Mouse (Mus musculus): ENCODE results near the gene Olfr287. TPM values are rescaled to one million over a fixed set of nuclear protein-coding genes. Genes with fewer than 3 reads are reported as not detected.

Gene Olfr287
- polyA plus RNA-seq, 1 experiment from 2014 or later = not detected

DNA sequence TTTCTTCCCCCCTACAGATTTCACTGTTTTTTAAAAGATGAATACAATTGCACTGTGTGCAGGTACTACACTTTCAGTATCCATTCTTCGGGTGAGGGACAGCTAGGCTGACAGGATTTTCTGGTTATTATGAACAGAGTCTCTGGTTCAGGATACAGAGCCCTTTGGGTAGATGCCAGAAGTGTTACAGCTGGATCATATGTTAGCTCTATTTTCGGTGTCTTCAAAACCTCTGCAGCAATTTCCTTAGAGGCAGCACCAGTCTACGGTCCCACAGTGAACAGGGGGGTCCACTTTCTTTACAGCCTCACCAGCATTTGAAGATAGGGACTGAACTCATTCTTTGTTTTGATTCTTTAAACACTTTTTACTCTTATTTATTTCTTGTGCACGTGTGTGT, 36.4 kb downstream of the Olfr287 start:
- Histone ChIP-seq H3K4me1 (peaks cover 15% of the 10 kb centered on the region), H3K9me3 (no peaks in the 10 kb centered on the region), H3K27ac (no peak overlapping the region), H3K27me3 (ENCODE audit: insufficient read depth, poor library complexity, severe bottlenecking) (no peaks in the 10 kb centered on the region), H3K36me3 (no peaks in the 10 kb centered on the region), H3K4me3 (no peak overlapping the region)
- 73% methylated on average over 4 of the region's 4 CpGs for WGBS
- no peak for DNase-seq (ENCODE audit: low spot score)

DNA sequence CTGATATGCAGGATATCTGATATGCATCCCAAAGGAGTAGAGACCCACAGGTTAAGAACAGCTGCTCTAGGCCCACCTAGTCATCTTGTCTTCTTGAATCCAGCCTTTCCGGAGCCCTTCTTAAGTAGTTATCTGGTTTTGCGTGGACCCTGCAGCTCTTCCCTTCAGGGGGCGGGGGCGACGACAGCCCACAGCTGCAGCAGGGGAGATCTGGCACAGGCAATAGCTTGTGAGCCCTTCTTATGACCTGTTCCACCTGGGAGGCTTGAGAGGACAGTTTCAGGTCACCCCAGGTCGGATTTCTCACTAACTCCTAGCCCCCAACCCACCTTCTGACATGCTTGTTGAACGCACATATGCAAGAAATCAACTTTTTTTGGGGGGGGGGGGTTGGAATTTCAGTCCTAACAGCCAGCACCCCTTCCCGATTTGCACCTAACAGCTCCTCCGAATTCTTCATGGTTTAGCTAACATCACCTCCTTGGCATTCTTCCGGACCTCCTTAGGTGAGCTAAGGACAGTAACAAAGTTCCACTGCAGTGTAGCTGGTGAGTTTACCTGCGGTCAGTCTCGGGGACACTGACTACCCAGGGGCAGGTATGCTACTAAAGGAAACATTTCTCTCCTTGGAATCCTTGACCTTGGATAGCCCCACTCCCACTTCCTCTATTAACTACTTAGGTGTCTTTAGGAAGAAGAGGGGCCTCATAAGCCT, 38.8 kb downstream of the Olfr287 start:
- Histone ChIP-seq H3K27me3 (ENCODE audit: insufficient read depth, poor library complexity, severe bottlenecking) (no peaks in the 10 kb centered on the region), H3K36me3 (no peaks in the 10 kb centered on the region), H3K27ac (peak overlapping the region; percentile 42; the same call in 1 of the 2 replicates), H3K4me3 (no peak overlapping the region; the same call in 1 of the 2 replicates), H3K4me1 (peaks cover 15% of the 10 kb centered on the region), H3K9me3 (no peaks in the 10 kb centered on the region)
- no peak for DNase-seq (ENCODE audit: low spot score)
- WGBS = 55% methylated on average over 12 of the region's 12 CpGs

DNA sequence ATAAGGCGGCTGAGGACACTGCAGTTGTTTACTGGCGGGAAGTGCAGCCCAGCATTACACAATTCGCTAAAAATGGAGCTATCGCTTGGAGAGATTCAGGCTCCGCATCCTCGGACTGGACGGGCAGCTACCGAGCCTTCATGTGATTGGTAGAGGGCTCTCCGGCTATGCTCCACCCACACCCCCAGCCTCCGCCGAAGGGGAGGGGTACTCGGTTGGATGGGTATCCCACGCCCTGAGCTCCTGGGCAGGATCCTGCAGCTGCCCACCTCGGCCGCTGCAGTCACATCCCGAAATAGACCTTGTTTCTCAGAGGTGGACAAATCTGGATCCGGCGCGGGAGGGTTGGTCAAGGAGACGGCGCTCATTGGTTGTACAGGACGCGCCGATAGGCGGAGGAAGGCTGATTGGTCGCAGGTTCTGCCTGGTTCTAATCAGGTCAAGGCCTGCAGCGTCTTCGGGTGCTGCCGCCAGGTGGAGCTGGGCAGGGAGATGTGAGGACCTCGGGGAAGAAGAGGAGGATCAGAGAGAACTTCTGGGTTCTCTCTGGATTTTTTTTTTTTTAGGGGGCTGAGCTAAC, 39.6 kb downstream of the Olfr287 start:
- Histone ChIP-seq H3K4me3 (peak overlapping the region; percentile 58), H3K4me1 (peaks cover 15% of the 10 kb centered on the region), H3K36me3 (no peaks in the 10 kb centered on the region), H3K27ac (peak overlapping the region; percentile 87), H3K27me3 (ENCODE audit: insufficient read depth, poor library complexity, severe bottlenecking) (no peaks in the 10 kb centered on the region), H3K9me3 (no peaks in the 10 kb centered on the region)
- peak; percentile 98 for DNase-seq (ENCODE audit: low spot score)
- under 1% methylated on average over 30 of the region's 30 CpGs for WGBS

DNA sequence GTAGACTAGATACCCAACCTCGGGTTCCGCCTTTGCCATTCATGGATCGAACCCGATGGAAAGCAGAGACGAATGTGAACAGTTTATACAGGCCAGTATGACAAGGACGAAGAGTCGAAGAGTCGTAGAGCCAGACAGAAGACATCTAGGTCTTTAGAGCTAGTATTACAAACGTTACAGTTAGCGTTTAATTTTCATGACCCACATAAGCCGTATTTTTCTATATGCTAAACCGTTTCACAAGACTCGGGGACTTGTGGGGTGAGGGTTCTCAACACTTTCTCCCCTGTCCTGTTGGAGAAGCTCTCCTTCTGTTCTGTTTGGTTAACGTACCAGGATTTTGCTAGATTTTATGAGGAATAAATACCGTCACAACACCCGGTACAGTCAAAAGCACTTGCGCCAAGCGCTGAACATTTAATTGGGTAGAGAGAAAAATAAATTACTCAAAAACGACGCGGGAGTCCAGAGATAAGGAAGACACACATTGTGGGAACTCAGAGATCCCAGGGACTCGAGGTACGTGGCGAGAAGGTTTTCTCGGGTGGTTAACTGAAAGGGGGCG, 40.2 kb downstream of the Olfr287 start:
- no peaks in the 10 kb centered on the region for H3K9me3 ChIP-seq
- H3K27ac ChIP-seq = peak overlapping the region; percentile 87
- no peaks in the 10 kb centered on the region for H3K36me3 ChIP-seq
- no peaks in the 10 kb centered on the region for H3K27me3 ChIP-seq (ENCODE audit: insufficient read depth, poor library complexity, severe bottlenecking)
- WGBS = 7% methylated on average over 26 of the region's 26 CpGs
- H3K4me3 ChIP-seq = peak overlapping the region; percentile 58
- DNase-seq (ENCODE audit: low spot score) = no peak
- H3K4me1 ChIP-seq = peaks cover 15% of the 10 kb centered on the region

DNA sequence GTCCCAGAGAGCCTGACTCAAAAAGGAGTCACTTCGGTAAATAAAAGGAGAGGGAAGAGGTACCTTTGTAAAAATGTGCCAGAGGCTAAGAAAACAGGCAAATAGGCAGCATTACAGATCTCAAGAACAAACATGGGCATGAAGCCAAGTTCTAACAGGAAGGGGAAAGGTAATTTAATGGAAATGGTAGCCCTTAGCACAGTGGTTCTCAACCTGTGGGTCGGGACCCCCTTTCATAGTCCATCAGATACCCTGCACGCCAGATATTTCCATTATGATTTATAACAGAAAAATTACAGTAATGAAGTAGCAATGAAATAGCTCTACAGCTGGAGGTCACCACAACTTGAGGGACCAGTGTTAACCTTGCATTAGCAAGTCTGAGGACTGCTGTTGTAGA, 43.5 kb downstream of the Olfr287 start:
- no peak for DNase-seq (ENCODE audit: low spot score)
- no peaks in the 10 kb centered on the region for H3K9me3 ChIP-seq
- peaks cover 13% of the 10 kb centered on the region for H3K27me3 ChIP-seq (ENCODE audit: insufficient read depth, poor library complexity, severe bottlenecking)
- H3K4me3 ChIP-seq = no peak overlapping the region
- H3K27ac ChIP-seq = no peak overlapping the region
- peaks cover 13% of the 10 kb centered on the region for H3K4me1 ChIP-seq
- WGBS = 63% methylated on average over 3 of the region's 3 CpGs
- H3K36me3 ChIP-seq = no peaks in the 10 kb centered on the region

DNA sequence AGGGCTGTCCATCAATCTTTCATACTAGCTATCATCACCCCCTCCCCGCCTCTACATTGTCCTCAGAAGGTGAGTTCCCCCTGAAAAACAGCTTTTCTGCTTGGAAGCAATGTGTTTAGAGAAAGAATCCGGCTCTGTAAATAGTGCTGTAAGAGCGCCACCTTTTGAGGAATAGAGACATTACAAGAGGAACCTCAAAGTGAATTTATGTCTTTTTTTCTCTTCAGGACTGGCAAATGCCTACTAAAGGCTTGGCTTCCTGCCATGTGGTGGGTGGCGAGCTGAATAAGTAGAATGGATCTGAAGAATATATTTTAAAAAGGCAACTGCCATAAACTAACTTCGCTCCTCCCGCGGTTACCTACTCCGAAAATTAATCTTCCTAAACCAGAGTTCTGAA, 47.0 kb downstream of the Olfr287 start:
- no peak overlapping the region for H3K27ac ChIP-seq
- peaks cover 48% of the 10 kb centered on the region for H3K27me3 ChIP-seq (ENCODE audit: insufficient read depth, poor library complexity, severe bottlenecking)
- H3K36me3 ChIP-seq = no peaks in the 10 kb centered on the region
- WGBS = 44% methylated on average over 8 of the region's 8 CpGs
- no peak for DNase-seq (ENCODE audit: low spot score)
- H3K9me3 ChIP-seq = no peaks in the 10 kb centered on the region
- H3K4me3 ChIP-seq = no peak overlapping the region
- no peaks in the 10 kb centered on the region; the same call in 1 of the 2 replicates for H3K4me1 ChIP-seq

DNA sequence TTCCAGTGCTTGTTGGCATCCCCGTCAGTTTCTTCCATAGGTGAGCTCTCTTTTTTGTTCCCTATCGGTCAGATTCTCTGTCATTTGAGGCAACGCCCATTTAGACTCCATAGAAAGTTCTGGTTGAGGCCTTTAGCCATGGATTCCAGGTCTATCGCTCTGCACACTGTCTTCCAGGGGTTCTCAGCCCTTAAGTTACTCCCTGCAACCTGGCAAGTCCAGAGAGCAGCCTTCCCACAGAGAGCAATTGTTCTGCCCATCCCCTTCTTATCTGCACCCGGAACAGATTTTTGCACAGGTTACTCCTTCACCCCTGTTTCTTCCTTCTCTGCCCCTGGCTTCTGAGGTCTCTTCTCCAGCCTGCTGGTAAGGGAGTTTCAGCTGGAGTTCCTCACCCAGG, 48.7 kb downstream of the Olfr287 start:
- 64% methylated on average over 5 of the region's 5 CpGs for WGBS
- no peaks in the 10 kb centered on the region for H3K36me3 ChIP-seq
- H3K27me3 ChIP-seq (ENCODE audit: insufficient read depth, poor library complexity, severe bottlenecking) = peaks cover 65% of the 10 kb centered on the region
- DNase-seq (ENCODE audit: low spot score) = no peak
- no peaks in the 10 kb centered on the region for H3K9me3 ChIP-seq
- no peak overlapping the region for H3K4me3 ChIP-seq
- H3K4me1 ChIP-seq = peaks cover 16% of the 10 kb centered on the region
- H3K27ac ChIP-seq = no peak overlapping the region

DNA sequence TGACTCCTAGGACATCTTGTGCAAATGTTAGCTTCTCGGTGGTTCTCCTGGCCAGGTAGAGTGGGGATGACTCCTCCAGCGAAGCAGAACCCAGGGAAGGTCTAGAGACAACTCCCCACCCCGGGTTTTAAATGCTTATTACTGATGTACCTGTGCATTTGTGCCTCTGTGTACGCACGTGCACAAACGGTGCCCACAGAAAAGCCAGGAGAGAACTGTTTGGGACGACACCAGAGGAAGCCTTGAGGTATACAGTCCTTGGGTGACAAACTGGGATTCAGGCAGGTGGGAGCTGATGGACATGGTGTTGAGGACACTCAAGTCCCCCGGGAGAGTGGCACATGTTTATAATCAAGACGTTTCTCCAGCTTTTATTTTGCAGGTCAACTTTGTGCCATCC, 49.9 kb downstream of the Olfr287 start:
- WGBS = 69% methylated on average over 9 of the region's 9 CpGs
- H3K9me3 ChIP-seq = no peaks in the 10 kb centered on the region
- H3K36me3 ChIP-seq = no peaks in the 10 kb centered on the region
- H3K4me1 ChIP-seq = peaks cover 21% of the 10 kb centered on the region
- no peak for DNase-seq (ENCODE audit: low spot score)
- H3K27me3 ChIP-seq (ENCODE audit: insufficient read depth, poor library complexity, severe bottlenecking) = peaks cover 77% of the 10 kb centered on the region
- H3K4me3 ChIP-seq = no peak overlapping the region
- no peak overlapping the region for H3K27ac ChIP-seq

DNA sequence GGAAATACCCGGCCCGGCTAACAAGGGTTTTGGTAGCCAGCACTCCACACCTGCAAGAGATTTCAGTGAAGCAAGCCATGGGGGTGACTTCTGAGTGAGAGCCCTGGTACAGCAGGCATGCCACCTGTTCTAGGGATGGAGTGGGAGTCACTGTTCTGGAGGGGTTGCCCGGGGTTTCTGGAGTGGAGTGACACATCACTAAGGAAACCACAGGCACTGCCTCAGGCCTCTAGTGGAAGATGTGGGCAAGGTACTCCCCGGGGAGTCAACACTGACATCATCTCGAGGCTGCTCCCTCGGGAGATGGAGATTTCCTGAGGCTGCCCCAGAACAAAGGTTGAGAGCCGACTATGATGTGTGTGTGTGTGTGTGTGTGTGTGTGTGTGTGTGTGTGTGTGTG, 50.5 kb downstream of the Olfr287 start:
- H3K9me3 ChIP-seq = no peaks in the 10 kb centered on the region
- WGBS = 38% methylated on average over 7 of the region's 7 CpGs
- no peaks in the 10 kb centered on the region for H3K36me3 ChIP-seq
- no peak for DNase-seq (ENCODE audit: low spot score)
- H3K27me3 ChIP-seq (ENCODE audit: insufficient read depth, poor library complexity, severe bottlenecking) = peaks cover 83% of the 10 kb centered on the region
- H3K27ac ChIP-seq = no peak overlapping the region
- H3K4me1 ChIP-seq = peaks cover 21% of the 10 kb centered on the region
- no peak overlapping the region for H3K4me3 ChIP-seq

DNA sequence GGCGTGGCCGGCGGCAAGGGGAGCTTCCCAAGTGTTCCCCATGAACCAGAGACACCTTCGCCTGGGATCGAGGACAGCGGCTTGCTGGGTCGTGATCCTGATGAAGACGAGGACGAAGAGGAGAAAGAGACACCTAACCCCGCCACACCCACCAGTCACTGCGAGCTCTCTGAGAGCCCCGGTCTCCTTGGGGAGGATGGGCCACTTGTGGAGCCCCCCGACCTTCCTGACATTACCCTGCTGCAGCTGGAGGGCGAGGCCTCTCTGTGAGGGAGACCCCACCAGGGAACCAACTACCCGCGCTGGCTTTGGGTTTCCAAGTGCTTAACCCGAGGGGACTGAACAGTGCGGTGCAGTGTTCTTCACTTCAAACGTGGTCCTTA, 52.2 kb downstream of the Olfr287 start:
- no peaks in the 10 kb centered on the region for H3K9me3 ChIP-seq
- no peak for DNase-seq (ENCODE audit: low spot score)
- WGBS = 6% methylated on average over 19 of the region's 19 CpGs
- H3K27me3 ChIP-seq (ENCODE audit: insufficient read depth, poor library complexity, severe bottlenecking) = peaks cover 85% of the 10 kb centered on the region
- 0 out of 2 replicates have a peak overlapping the region, but pooled peaks have one; percentile 59 for H3K27ac ChIP-seq
- no peaks in the 10 kb centered on the region for H3K36me3 ChIP-seq
- H3K4me1 ChIP-seq = peaks cover 21% of the 10 kb centered on the region
- H3K4me3 ChIP-seq = peak overlapping the region; percentile 68

DNA sequence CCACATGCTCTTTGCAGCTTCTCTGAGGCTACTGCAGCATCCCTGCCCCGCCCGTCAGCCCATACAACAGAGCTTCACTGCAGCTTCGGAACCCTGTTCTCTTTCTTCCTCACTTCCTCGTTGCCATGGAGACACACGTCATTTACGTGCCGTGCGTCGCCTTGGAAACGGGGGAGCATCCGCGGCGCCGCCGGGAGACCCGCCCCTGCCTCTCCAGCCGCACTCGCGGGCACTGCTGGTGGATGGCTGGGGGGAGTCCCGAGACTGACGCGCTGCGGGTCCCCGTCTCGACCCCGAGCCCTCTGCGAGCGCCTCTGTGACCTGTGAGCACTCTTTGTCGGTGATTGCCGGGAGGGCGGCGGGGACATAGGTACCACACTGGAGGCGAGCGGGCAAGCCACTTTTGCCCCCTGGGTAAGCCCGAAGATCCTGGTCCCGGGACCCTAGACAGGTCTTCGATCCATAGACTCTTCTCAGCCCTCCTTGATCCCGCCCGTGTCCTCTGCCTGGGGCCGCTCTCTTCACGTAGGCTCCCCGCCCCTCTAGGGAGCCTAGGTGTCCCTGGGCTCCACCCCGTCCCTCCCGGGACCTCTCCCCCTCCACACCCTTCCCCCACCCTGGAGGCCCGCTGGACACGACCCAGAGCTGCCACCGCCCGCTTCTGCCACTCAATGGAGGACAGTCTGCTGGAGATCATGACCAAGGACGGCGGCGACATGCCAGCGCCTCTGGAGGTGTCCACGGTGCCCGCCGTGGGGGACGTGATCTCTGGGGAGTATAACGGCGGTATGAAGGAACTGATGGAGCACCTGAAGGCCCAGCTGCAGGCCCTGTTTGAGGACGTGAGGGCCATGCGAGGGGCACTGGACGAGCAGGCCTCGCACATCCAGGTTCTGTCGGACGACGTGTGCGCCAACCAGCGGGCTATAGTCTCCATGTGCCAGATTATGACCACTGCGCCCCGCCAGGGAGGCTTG, 52.9 kb downstream of the Olfr287 start:
- WGBS = 1% methylated on average over 68 of the region's 69 CpGs
- peak overlapping the region; percentile 59 for H3K27ac ChIP-seq

DNA sequence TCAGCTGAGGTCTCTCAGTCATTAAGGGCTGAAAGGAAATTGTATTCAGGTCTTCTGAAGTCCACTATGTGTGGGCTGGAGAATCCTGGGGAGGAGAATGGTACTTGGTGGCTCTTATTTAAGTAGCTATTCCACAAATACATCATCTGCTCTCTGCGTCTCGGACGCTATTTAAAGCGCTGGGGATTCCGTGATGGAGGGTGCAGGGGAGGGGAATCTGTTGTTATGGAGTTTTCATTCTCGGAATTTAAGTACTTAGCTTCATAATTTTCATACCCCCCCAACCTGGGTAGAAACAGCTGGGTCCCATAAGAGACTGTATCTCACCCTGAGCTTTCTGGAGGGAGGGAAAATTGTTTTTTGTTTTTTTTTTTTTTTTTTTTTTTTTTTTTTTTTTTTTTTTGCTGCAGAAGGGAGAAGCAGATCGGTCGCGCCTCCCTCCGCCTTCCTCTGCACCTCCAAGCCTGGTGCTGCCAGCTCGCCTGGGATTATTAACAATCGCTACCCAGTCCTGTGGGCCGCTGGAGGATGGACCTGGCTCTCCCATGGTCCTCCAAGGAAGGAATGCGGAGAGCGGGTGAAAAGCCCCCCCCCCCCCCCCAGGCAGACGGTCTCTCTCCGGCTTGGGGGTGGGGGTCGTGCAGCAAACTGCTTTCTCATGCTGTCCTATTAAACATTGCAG, 53.8 kb downstream of the Olfr287 start, which contains the start of gene Ccdc184:
Gene Ccdc184, plus strand, starts transcription at position 196 of the 682 bp plus-strand sequence.
- H3K4me3 ChIP-seq = peak within 1 kb of the TSS; percentile 68
- peaks cover 27% of the 10 kb centered on the region for H3K4me1 ChIP-seq
- H3K36me3 ChIP-seq = no peaks in the 10 kb centered on the region
- WGBS = 4% methylated on average over 18 of the region's 18 CpGs
- peaks cover 71% of the 10 kb centered on the region for H3K27me3 ChIP-seq (ENCODE audit: insufficient read depth, poor library complexity, severe bottlenecking)
- H3K9me3 ChIP-seq = no peaks in the 10 kb centered on the region
- no peak for DNase-seq (ENCODE audit: low spot score)
- peak within 1 kb of the TSS; percentile 59 for H3K27ac ChIP-seq

More for the DNA sequence above, 52.9 kb downstream of the Olfr287 start:
- H3K9me3 ChIP-seq = no peaks in the 10 kb centered on the region
- peak; percentile 87 for DNase-seq (ENCODE audit: low spot score)
- peaks cover 80% of the 10 kb centered on the region for H3K27me3 ChIP-seq (ENCODE audit: insufficient read depth, poor library complexity, severe bottlenecking)
- peak overlapping the region; percentile 68 for H3K4me3 ChIP-seq
- H3K36me3 ChIP-seq = no peaks in the 10 kb centered on the region
- peaks cover 21% of the 10 kb centered on the region for H3K4me1 ChIP-seq

Data from heart, embryonic 10.5 days (tissue).